Mouse (Mus musculus): ENCODE measurements around the gene Spire2.

The Spire2 gene

DNA sequence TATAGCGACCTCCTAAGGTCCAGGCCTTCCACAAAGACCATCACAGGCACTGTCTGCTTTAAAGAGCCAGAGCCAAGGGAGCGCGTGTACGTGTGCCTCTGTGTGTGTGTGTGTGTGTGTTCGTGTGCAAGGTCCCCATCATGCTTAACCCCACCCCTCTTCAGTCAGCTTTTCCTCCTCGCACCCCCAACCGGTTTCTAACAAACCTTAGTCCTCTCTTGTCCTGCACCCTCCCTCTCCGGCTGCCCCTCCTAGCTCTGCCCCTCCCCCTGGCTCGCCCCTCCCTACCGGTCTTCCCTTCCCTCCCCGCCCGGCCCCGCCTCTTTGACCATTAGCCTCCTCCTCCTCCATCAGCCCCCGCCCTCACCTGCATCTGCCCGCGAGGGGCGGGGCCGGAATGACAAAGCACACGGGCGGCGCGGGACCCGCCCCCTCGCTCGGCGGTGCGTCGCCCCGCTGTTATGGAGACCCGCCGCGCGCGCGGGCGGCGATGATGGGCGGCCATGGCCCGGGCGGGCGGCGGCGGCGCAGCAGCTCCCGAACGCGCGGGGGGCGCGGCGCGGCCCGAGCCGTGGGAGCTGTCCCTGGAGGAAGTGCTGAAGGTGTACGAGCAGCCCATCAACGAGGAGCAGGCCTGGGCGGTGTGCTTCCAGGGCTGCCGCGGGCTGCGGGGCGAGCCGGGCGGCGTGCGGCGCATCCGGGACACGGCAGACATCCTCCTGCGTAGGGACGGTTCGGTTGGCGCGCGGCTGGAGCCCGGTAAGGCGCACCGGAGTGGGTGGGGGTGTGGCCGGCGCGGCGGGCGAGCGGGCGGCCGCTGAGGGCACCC is at the start of gene Spire2:
Spire2 (plus strand) TSS at position 452 of the 829 bp plus-strand sequence.
- DNase-seq: peak; percentile 83

DNA sequence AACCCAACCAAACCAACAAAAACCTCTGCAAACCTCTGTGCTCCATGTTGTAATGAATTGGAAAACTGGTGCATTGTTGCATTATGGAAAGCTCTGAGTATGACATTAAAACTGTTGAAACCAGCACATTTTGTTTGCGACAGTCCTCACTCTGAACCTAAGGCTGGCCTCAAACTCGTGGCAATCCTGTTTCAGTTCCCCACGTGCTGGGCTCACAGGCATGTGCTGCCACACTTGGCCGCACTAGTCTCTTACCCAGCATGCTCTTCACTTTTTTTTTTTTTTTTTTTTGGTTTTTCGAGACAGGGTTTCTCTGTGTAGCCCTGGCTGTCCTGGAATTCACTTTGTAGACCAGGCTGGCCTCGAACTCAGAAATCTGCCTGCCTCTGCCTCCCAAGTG is 49.5 kb upstream of the Spire2 start:
- peak; percentile 58 to 59 for DNase-seq

DNA sequence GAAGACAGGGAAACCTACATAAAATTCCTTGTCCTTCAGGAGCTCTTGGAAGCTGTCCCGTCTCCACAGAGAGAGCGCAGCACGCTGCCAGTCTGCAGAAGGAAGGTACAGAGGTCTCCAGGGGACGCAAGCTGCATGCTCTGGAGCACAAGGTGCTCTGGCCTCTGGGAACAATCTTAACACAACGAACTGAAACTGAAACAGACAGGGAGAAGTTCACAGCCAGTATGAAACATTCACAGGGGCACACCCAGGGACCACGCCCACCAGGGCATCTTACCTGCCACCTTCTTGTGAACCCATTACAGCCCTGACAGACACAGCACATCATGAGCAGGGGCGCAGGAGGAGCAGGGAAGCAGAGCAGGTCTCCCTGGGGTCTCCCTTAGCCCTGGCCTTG is 48.5 kb upstream of the Spire2 start:
- DNase-seq: peak; percentile 58 to 63

DNA sequence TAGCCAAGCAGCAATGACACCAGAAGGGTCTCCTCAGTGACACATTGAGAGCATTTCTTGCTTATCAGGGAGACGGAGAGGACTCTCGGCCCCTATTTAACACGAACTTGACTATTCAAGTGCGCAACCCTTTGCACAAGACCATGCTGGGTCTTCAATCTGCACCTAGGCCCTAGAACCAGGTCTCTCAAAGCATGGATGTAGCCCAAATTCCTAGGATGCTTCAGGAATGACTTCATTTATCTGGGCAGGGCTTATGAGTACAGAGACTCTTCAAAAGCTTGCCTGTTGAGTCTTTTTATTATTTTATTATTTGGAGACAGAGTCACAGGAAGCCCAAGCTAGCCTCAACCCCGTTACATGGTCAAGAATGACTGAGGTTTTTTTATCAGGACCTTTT is 48.0 kb upstream of the Spire2 start:
- DNase-seq: no peak

DNA sequence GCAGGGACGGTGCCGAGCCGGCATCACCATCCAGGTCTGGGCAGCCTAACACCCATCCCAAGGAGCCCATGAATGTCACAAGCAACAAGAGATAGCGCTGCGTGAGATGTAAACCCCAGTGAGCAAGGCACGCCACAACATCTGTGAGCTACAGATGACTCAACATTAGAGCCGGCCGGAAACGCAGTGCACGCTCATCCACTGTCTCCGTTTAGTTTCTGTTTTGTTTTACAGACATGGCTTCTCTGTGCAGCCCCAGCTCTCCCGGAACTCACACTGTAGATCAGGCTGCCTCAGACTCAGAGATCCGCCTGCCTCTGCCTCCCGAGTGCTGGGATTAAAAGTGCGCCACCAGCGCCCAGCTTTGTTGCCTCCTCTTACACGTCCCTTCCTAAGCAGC is 45.2 kb upstream of the Spire2 start:
- DNase-seq: no peak

DNA sequence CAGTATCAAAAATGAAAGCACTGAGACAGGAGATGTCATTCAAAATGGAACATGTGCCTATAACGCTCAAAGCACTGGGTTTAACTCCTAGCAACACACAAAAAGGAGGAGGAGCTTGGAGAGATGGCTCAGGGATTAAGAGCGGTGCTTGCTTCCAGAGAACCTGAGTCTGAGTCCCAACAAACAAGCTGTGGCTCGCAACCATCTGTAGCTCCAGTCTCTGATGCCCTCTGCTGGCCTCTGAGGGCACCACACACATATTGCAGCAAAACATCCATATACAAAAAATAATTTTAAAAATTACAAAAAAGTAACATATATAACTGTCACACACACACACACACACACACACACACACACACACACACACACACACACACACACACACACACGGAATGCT is 42.3 kb upstream of the Spire2 start:
- peak; percentile 60 to 63 for DNase-seq

DNA sequence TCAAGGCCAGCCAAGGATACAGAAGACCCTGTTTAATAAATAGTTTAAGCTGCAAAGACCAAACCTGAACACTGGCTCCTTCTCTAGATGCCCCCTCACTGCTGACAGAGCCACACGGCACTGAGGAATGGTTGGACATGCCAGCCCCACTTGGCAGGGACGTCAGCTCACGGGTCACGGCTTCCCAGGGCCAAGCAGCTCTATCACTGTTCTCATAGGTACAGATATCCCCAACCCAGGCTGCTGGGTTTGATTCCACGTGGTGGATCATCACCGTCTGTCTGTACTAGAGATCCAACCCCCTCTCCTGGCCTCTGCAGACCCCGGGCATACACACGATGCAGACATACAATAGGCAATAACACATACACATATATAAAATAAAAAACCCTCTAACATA is 41.8 kb upstream of the Spire2 start:
- no peak for DNase-seq

DNA sequence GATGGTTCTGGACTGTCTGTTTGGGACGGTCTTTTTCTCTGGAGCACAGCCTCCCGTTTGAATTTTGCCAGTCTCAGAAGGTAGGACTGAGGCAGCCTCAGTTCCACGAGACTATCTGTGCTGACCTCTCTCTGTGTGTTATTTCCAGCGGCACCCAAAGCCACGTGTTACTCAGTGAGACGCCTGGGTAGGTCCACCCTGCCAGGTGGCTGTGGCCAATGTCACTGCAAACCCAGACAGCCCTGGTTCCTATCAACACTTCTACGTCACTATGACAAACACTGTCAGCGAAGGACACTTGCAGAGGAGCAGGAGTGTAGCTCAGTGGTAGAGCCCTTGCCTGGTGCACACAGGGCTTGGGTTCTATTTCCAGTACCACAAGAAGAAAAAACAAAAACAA is 40.8 kb upstream of the Spire2 start:
- no peak for DNase-seq

DNA sequence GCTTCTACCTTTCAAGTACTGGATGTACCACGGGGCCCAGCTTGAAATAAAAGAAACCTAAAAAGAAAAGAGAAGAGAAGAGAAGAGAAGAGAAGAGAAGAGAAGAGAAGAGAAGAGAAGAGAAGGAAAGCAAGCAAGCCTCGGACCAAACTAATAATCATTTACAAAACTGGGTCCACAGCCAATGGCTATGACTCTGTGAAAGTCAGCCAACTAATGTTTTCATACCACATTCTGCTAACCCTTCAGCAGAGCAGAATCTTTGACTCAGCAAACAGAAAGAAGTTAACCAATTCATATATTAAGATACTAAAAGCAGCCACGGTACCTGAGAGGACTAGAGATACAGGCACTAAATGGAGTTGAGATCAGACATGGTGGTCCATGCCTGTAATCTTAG is 40.2 kb upstream of the Spire2 start:
- no peak for DNase-seq

DNA sequence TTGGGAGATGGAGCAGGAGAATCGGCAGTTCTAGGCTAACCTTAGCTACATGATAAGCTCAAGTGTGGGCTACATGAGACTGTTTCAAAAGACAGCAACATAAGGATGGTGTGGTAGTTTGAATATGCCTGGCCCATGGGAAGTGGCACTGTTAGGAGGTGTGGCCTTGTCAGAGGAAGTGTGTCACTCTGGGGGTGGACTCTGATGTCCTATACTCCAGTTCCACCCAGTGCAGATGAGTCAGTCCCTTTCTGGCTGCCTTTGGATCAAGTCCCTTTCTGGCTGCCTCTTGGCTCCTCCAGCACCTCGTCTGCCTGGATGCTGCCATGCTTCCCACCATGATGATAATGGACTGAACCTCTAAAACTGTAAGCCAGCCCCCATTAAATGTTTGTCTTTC is 39.7 kb upstream of the Spire2 start:
- no peak for DNase-seq

DNA sequence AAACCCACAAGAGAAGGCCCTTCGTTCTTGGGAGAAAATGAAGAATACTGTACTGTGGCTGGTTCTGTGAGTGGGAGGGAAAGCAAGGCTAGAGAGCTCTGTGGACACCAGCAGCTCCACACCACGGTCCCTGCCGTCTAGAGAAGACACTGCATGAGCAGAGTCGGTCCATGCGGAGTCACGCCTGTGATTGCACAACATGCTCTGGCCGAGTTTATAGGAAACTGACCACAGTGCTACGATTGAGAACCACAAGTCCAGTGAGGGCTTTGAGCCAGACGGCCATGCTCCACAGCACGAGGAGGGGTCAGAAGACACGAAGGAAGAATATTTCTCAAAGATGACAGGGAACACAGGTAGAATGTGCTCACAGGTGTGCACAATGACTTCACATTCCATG is 34.2 kb upstream of the Spire2 start:
- no peak for DNase-seq

DNA sequence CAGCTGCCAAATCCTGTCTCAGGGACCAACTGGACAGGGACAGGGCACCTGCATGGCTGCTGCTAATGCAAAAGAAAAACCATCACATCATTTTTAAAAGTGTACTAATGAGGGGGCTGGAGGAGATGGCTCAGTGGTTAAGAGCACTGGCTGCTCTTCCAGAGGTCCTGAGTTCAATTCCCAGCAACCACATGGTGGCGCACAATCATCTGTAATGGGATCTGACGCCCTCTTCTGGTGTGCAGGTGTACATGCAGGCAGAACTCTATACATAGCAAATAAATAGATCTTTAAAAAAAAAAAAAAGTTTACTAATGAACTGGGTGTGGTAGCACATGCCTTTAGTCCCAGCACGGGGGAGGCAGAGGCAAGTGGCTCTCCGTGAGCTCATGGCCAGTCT is 23.8 kb upstream of the Spire2 start:
- DNase-seq: no peak

DNA sequence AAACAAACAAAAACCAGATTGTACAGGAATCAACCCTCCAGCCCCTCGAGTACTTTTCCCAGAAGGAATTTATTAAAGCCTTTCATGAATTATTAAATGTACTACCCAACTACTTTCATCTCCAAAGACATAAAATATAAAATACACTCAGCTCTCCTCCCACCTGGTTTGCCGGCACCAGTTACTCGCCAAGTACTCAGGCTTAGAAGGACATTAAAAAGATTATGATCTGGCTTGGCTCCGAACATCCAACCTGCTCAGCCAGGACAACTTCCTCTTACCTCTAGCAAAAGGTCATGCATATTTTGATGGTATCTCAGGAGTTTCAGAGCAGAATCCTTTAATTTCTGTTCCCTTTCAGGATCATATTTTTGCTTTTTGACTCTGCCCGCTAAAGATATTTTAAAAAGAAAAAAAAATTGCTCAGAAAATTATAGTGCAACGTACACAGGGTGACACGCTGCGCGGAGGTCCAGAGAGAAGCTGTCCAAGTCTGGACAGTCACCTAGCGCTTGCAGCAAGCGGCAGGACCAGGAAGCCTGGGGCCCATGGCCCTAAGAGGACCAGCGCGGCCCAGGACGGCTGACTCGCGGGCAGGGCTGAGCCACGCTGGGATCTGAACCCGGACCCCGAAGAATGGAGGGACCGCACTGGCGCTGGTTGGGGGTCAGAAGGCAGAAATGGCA is 14.6 kb upstream of the Spire2 start:
- no peak for DNase-seq

DNA sequence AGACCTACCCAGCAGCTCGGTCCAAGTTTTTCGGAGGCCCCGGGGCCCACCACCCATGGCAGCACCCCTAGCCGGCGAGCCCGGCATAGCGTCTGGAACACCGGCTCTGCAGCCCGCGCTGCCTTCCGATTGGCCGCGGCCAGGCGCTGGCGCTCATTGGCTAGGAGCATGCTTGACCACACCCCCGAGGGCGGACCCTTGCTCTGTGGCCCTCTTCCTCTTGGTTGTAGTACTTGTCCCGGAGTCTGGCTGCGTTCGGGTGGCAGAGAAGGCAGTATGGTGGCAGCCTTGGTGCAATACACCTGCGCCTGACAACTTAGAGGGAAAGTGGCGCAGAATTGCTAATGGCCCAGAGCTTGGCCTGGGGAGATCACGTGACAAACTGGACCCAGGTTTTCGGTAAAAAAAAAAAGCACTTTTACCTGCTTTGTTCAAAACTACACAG is 14.0 kb upstream of the Spire2 start, which contains the start of gene Fanca:
Fanca (minus strand) TSS at position 110 of the 445 bp plus-strand sequence.
- DNase-seq: peak; percentile 94 to 96

DNA sequence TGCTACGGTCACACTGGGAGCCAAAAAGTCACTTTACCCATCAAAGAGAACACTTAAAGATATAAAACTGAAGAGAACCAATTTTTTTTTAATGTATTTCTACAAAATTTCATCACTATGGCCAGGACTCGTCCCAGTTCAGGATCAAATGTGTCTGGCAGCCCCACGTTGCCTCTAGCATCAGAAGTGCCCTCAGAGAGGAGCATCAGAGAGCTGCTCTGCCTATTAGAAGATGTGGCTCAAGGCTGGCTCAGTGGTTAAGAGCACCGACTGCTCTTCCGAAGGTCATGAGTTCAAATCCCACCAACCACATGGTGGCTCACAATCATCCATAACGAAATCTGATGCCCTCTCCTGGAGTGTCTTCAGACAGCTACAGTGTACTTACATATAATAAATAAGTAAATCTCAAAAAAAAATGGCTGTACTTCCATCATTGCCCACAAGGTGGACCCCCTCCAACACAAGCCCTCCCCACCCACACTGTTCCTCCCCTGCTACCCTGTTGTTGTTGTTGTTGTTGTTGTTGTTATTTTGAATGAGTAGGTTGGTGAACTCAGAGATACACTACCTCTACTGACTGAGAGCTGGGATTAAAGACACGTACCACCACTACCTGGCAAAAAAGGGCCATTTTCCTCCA is 12.9 kb upstream of the Spire2 start:
- peak; percentile 66 to 79 for DNase-seq

DNA sequence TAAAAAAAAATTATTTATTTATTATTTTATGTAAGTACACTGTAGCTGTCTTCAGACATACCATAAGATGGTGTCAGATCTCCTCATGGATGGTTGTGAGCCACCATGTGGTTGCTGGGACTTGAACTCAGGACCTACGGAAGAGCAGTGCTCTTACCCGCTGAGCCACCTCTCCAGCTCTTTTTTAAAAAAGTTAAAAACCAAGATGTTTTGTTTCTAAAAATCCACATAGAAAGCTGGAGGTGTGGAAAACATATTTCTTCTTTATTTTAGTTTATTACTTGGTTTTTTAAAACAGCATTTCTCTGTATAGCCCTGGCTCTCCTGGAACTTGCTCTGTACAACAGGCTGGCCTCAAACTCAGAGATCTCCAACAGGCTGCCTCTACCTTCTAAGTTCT is 4.0 kb upstream of the Spire2 start:
- no peak for DNase-seq

DNA sequence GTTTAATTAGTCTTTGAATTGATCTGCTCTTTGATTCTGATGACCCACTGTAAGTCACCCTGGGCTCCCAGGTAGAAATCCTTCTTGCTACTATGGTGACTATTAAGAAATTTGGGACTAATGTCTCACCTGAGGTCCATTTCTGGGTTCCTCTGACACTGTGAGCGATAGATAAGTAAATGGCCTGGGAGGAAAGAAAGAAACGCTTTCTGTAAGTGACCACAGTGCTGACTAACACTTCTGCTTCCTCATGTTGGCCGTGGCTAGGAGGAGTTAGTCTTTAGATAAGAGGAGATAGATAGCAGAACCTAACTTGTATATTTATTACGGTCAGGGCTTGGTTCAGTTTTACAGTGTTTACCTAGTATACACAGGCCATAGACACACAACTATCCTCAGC is 3.2 kb upstream of the Spire2 start:
- DNase-seq: no peak

DNA sequence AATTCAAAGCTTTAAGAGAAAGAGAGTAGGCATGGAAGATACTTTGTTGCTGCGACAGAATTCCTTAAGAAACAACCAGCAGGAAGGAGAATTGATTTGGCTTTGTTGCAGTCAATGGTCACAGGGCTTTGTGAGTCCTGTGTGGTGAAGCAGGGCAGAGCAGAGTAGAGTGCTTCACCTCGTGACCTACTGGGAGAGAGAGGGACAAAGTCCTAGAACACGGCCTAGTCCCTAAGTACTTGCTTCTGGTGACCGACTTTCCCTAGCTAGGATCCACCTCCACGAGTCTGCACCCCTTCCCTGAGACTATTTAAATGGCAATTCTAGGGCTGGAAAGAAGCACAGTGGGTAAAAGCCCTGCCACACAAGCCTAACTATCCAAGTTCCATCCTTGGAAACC is 2.6 kb upstream of the Spire2 start:
- DNase-seq: no peak

DNA sequence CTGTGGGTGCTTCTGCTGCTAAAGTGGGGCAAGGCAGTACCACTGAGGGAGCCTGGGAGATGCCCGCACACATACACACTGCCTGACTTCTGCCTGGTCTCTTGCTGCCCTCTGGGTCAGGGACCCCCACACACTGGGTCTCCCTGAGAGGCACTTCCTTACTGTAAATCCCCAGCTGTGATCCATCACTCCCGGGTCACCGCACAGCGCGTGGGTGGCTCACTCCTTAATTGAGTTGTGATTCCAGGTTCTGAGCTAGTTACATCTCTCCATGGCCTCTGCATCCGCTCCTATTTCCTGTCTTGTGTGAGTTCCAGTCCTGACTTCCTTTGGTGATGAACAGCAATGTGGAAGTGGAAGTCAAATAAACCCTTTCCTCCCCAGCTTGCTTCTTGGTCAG is 1.8 kb upstream of the Spire2 start:
- DNase-seq: no peak

DNA sequence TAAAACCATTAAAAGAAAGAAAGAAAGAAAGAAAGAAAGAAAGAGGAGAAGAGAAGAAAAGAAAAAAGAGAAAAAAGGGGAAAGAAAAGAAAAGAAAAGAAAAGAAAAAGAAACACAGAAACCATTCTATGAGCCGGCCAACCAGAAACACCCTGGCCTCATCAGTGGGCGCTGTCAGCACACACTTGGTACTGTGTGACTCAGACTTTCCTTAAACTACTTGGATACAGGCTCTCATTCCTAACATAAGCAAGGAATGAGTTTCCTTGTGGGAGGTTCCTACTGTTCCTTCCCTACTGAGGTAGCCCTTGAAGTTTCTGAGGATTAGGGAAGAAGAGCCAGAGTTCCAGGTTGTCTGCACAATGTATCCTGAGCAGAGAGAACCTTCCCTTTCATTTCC is 1.2 kb upstream of the Spire2 start:
- no peak for DNase-seq

DNA sequence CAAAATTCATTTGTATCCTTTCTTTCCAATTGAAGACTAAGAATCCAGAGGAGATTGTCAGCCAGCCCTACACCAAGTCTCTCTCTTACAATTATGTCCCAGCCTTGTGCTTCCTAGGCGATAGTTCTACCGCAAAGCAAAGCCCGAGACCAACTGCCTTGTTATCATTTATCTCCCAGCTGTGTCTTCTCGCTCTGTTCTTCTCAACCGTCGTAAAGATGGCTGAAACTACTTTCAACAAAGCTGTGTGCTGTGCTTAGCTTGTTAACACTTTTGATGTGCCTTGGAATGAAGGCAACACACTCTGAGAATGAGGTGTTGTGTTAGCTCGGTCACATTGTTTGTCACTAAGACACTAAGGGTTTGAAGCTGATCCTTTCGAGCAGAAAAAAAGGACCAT is 703 bp upstream of the Spire2 start:
- DNase-seq: no peak

DNA sequence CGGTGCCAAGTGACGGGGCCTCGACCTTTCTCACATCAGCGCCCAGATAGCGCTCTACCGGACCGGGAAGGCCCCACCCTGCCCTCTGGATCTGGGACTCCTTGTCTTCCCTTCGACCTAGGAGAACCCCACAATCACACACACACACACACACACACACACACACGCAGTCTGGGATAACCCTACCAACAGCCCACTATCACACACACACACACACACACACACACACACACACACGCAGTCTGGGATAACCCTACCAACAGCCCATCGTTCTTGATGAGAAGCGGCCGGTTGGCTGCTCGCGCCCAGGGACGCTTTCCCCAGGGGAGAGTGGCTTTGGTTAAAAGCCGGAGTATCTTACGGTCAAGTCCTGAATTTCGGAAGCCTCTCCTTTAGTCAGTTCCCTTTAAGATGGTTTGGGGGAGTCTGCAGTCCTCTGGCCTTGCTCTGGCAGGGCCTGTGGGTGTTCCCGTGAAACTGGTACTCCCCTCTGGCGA is 626 bp downstream of the Spire2 start:
- DNase-seq: no peak

DNA sequence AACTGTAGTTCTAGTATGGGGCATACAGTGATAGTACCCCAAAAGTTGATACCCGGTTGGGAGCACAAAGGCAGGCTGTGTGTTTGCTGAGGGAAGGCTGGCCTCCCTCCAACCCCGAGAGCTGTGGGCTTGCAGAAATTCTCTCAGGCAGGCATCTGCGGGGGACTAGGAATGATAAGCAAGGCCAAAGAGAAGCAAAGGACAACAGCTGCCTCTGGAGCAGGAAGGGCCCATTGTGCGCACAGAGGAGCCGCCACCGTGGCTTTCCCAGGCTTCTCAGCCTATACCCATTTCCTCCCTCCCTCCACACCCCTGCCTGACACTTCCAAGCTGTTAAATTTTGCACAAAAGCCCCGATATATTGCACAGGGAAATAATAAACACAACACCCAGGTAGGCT is 1.4 kb downstream of the Spire2 start:
- DNase-seq: no peak

DNA sequence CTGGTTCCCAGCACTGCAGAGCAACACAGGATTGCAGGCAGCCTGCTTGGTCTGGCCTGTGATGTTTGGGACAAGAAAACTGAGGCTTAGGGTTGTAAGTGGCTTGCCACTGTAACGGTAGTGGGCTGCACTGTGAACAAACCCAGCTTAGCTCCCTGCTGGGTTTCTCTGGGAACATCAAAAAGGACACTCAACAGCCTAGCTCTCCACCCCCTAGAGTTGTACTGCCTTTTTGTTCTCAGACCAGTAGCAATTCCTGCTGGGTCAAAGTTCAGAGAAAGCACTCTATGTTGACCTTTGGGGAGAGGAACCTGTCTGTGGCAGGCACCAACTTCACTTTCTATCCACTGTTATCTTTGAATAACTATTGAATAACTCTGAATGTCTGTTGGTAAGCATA is 2.0 kb downstream of the Spire2 start:
- no peak for DNase-seq
